Mouse (Mus musculus) gastrocnemius, postnatal 36 days (tissue): Measurements from ENCODE around the gene Syce3. TPM values are rescaled to one million over a fixed set of nuclear protein-coding genes. Genes with fewer than 3 reads are reported as not detected.
"Not testable (repeated sequence)": the region's sequence is repeated elsewhere in the genome, so short reads cannot be mapped to it uniquely, and the experiment has no call there.

Experiments used
- DNase-seq, 2 experiments: peaks; one replicate each; pipeline ENCODE4 v3.0.0; 2022
- intact Hi-C: fragments of 180-260 bp; cut with DNase I; formaldehyde crosslinking; loops from one replicate; pipeline ENCODE4 v1.15.1; 2025
- long read RNA-seq, 2 experiments: library from polyadenylated mRNA; stranded (forward); transcript quantifications; one replicate each; pipeline ENCODE4 v2.0.0; 2021
- total RNA-seq, 2 experiments: library from RNA; stranded (reverse); gene quantifications; 2 replicates each; pipeline ENCODE4 v1.2.3; 2021

Syce3 gene
- not detected for total RNA-seq
- long read RNA-seq, experiment 1: 0 reads
- long read RNA-seq, experiment 2: 0 reads

DNA sequence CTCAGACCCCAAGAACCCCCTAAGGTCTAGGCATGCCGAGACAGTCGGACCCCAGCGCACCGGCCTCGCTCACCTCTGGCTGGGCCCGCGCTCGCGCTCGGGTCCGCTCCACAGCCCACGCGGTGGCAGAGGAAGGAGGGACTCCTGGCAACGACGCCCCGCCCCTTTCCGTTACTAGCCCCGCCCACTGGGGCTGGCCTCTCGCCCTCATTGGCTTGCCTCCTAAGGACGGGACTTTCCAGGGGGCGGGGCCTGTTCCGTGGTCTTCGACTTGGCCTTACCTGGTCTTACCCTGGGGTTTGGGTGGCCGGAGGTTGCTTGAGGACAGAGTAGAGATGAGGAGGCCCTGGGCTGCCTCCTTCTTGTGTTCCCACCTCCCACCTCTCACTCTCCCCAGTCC, at the start of gene Syce3:
TSS of gene Syce3 (minus strand) at position 386 of the 400 bp plus-strand sequence.
- intact Hi-C loops: no loop called here
- no peak for DNase-seq

DNA sequence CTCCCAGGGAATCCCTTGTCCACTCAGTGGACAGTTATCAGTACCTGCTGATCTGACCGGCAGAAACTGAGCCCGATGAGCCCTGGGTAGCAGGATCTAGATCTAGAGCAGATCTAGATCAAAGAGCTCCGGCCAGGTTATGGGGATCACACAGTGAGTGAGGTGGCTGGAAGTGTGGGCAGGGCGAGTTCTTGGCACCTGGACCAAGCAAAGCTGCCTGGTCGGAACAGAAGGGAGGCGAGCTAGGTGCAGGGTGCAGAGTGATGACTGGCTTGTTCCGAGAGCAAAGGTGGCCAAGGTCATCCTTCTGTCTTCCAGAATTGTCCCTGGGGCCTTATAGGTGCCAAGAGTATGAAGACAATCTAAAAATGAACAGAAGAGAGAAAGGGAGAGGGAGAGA, 49.5 kb upstream of the Syce3 start:
- intact Hi-C loops: no loop called here
- no peak for DNase-seq

DNA sequence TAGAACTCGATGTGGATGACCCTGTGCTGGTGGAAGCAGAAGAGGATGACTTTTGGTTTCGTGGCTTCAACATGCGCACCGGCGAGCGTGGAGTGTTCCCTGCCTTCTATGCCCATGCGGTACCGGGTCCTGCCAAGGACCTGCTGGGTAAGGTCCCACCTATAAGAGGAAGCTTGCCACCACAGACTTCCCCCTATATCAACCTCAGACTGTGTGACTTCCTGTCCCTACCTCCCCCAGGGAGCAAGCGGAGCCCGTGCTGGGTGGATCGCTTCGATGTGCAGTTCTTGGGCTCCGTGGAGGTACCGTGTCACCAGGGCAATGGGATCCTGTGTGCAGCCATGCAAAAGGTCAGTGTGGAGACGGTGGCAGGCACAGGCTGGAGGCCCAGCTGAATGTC, 48.6 kb upstream of the Syce3 start:
- intact Hi-C loops: no loop called here
- no peak for DNase-seq

DNA sequence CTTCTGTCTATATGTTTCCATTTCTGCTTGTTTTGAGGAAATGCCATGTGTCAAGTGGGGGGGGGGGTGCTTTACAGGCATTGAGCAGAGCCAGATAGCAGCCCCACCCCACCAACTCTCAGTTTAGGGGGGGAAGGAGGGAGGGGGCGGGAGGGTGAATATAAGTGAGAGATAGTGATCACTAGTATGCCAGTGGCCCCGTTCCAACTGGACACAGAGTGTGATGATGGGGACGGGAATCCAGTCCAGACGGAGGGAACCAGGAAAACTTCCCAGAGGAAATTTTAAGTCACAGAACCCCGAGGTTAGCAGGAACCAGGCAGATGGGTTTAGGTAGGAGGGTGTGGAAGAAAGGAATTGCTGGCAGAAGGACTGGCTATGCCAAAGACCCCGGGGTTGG, 45.3 kb upstream of the Syce3 start:
- no peak for DNase-seq
- intact Hi-C loops: no loop called here

DNA sequence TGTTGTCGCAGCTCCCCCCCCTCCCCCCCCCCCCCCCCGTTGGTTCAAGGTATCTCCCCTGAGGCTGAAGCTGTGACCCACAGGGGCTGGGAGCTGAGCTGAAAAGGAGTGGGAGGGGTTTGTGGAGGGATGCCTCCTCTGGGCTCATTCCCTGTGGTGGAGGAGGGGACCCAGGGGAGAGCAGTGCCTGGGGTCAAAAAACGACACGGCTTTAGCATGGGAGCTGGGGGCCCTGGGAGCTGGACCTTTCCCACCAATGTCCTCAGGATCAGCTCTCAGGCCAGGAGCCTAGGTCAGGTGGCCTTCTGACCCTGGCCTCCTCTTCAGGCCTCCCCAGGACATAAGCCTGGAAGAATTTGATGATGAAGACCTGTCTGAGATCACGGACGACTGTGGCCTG, 44.6 kb upstream of the Syce3 start:
- no peak for DNase-seq
- intact Hi-C loops: no loop called here

DNA sequence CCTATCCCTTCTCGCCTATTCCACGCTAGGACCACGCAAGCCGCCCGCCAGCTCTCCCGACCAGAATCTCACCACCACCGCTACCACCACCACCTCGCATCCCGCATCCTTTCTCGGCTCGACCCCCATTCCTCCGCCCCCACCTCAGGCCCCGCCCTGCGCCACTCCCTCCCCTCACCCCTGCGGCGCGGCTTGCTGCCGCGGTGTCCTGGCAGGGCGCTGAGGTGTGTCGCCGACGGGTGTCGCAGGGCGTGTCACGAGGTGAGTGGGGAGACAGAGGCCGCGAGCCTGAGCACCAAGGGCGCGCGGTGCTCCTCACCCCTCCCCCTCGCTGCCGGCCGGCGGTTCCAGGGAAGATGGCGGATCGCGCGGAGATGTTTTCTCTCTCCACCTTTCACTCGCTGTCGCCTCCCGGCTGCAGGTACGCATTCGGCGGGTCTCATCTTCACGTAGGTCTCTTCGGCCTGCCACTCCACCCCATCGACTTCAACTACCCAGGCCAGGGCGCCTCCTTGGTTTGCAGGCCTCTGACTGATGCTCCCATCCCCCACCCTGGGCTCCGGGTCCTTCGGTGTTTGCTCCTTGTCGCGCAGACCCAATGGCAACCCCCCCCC, 43.7 kb upstream of the Syce3 start, which contains the start of gene Mapk8ip2:
TSS of gene Mapk8ip2 (plus strand) at position 49 of the 614 bp plus-strand sequence.
- no peak for DNase-seq
- intact Hi-C loops: no loop called here

DNA sequence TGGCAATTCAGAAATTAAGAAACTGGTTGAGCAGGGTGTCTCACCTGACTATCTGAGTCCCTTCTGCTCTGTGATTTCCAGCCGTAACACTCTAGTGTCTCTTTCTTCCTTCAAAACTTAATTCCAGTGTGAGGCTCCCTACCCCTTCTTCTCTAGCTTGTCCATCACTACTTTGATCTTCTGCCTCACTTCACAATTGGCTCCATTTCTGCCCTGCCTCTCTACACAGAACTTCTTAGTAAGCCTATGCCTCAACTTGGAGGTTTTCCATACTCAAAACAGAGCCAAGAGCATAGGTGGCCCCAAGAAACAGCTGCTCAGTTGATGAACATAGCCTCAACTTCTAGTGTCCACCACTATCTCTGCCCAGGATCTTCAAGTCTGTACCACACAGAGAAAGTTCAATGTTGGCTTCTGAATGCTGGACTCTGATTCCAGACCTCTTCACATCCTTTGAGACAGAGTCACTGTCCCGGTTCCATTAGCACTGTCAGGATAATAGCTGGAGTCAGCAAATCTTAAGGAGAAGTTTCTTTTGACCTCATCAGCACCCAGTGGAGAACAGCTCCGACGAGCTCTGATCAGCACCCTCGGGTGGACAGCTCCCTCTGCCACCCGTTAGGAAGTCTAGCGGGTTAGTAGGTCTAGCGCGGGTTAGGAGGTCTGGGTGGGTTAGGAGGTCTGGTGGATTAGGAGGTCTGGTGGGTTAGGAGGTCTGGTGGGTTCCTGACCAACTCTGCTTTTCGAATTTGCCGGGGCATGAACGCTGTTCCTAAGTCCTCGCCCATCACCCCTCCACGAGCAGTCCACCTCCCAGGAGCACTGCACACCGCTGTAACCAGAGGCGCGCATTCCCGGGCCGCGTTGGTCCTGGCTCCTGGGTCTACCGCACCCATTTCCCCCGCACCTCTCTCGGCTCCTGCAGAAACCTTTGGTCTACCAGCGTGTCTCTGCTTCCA, 42.9 kb upstream of the Syce3 start:
- peak; percentile 49 to 52 for DNase-seq
- intact Hi-C loops: no loop called here

DNA sequence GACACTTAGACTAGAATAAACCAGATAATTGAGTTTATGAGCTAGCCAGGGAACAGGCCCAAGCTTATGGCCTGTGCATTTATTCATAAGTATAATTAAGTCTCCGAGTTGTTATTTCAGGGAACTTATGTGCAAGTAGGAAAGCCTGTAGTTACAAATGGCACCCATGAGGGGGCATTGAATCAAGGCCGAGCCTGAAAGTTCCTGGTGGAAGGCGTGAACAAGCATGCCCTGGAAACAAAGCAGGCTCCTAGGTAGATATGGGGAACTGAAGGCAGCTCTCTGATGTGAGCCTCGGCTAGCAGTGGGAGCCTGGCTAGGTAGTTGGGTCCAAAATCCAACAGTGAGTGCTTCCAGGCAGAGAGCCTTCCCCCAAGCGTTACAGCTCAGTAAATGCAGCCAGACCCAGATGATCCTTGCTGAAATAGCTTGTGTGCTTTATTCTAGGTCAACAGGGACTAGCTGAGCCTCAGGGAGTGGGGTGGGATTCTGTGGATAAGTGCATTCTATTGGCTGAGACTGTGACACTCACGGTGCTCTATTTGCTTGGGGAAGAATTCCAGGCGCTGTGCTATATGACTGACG, 32.3 kb upstream of the Syce3 start:
- intact Hi-C loops: no loop called here
- no peak for DNase-seq

DNA sequence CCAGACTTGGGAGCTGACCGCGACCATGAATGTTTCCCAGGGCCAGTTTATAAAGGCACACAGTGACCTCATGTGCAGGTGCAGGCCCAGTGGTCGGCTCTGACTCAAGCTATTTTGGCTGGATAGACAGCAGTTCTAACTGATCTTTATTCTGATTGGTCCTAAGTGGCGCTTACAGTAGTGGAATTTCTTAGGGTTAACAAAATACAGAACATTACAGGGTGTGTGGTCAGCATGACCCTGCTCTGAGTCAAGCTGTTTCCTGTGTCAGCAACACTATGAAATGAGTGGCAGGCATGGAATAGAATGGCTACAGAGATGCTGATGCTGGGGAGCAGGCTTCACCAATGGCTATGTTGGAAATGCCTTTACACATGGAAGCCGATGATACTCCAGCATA, 25.6 kb upstream of the Syce3 start:
- no peak for DNase-seq
- intact Hi-C loops: no loop called here

DNA sequence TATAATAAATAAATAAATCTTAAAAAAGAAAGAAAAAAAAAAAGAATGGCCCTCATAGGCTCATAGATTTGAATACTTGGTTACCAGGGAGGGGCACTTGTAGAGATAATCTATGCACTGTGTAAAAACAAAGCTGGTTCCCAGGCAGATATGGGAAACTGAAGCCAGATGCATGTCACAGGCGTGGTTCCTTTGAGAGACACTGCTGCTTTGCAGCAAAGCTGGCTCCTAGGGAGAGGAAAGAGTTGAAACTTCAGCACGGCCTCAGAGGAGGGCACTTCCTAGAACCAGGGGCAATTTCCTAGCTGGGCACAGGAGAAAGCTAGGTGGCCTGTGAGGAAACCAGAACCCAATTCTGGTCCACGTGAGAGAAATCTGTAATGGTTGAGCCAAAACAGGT, 23.8 kb upstream of the Syce3 start:
- DNase-seq: no peak
- intact Hi-C loops: no loop called here

DNA sequence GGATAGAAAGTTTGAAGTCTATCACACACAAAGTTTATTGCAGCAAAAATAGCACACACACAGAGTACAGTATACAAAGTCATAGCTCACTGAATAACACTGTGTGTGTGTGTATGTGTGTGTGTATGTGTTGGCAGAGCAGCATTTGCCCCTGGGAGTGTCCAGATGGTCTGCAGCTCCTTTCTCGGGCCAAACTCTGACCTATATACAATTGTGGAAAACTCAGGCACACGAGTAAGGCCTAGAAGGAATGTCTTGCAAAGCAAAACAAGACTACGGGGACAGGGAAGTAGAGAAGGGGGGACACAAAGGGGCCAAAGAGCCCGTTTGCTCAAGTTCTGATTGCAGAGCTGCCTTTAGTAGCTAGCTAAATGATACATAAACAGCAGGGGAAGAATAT, 22.6 kb upstream of the Syce3 start:
- intact Hi-C loops: no loop called here
- DNase-seq: no peak

DNA sequence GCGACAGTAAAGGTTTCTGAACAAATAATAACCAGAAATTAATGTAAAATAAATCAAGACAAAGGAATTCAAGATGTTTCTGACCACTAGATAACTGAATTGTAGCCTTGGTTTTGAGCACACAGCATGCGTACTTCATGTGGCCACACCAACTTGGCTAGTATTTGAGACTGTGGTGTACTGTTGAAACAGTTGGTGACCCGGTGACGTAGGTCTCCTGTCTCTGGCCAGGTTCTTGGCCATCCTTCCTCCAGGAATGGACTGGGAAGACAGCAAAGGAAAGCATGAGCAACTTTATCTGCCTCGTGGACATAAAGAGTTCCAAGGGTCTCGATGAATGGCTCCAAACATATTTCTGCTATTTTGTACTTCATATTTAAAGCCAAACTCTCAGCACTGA, 21.5 kb upstream of the Syce3 start:
- intact Hi-C loops: no loop called here
- no peak for DNase-seq

DNA sequence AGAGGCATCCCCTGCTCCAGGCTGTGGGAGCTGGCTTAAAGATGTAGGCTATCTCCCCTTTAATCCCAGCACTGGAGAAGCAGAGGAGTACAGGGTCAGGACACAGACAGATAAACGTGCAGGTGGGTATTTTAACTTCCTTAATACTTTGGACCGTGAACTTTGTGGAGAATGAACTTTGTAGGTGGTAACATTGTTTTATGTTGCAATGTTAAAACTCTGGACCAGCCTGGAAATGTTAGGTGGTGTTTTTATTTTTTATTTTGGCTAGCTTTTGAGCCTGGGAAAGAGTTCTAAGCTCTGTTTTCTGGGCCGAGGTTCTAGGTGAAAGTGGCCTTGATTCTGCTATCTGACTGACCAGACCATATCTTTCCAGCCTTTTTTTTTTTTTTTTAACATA, 21.0 kb upstream of the Syce3 start:
- no peak for DNase-seq
- intact Hi-C loops: no loop called here

DNA sequence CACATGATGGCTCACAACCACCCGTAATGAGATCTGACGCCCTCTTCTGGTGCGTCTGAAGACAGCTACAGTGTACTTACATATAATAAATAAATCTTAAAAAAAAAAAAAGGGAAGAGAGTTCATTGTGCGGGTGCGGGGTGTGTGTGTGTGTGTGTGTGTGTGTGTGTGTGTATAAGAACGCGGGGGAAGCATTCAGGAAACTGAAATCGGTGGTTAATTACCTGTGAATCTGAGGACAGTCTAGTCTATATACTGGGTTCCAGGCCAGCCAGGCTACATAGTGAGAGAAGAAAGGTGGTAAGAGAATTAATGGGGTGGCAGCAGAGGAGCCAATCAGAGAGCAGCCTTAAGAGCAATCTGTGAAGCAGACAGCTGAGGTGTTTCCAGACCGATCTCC, 20.5 kb upstream of the Syce3 start:
- intact Hi-C loops, DNase-seq: not testable (repeated sequence)

DNA sequence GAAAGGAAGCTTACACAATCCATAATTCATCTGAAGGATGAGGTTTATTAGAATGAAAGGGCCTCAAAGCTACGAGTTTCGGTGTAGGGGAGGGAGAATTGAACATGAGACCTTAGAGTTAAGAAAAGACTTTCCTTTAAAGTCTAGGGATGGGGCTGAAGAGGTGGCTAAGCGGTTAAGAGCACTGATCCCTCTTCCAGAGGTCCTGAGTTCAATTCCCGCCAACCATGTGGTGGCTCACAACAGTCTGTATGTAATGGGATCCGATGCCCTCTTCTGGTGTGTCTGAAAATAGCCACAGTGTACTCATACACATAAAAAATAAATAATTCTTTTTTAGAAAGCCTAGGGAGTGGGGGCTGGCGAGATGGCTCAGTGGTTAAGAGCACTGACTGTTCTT, 20.0 kb upstream of the Syce3 start:
- intact Hi-C loops: no loop called here
- DNase-seq: no peak

DNA sequence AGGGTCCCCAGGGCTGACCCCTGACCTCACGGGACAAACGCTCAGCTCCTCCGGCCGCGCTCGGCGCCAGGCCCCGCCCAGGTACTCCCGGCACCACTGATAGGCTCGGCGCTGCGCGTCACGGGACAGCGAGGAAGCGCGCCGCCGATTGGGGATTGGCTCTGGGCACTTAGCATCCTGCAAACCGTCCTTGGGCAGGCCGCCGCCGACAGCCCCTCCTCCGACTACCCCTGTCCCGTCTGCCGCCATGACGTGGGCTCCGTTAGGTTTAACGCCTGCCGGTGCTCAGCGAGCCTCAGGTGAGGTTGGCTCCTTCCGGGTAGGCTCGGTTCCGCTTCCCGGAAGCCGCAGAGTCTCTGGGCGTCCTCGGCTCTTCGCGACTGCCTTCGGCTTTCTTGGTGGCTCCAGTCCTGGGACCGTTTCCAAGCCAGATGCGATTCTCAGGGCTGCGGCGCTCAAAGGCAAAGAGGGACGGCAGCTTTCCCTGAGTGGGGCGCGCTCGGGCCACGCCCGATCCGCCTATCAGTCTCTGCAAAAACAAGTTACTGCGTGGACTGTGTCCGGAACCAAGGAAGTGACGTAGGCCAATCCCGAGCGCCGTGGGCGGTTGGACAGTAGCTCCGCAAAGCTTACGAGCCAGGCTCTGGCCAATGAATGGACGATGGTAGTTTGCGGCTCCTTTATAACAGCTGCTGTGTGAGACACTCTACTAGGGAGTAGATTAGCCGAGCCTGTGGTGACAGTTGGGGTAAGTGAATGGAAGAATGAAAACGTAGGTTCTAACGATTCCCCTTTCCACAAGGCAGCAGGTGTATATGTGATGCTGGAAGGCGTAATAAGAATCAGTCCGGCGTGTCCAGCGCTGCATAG, 19.3 kb upstream of the Syce3 start, which contains the start of the genes C730034F03Rik, Gm44502 and Chkb:
TSS of gene C730034F03Rik (plus strand) at position 238 of the 870 bp plus-strand sequence.
TSS of gene Gm44502 (minus strand) at position 345 of the 870 bp plus-strand sequence.
TSS of gene Chkb (minus strand) at position 557 of the 870 bp plus-strand sequence.
- DNase-seq: peak; percentile 86 to 87
- intact Hi-C loops: loop anchor here (5.0 kb wide), 1 partner anchor 57 kb away; the partner anchor contains the start of gene Sco2

DNA sequence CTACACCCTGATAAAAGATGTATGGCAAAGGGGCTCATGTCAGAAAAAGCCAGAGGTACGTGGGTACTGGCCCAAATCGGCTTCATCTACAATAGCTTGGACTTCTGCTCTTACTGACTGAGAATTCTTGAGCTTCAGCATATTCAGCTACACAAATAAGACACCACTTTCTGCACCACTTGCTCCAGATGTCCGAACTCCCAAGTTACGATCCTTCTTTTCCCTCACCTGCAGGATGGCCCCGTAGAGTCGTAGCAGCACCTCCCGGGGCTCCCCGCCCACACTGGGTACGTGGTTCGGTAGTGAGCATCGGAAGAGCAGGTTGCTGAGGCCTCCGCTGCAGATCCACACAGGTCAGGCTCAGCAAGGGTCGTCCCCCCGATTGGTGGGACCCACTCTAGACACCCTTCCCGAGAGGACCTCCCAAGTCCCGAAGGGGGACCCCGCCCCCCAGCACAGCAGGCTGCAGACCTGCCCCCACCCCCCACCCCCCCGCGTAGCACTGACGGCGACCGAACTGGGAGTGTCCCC, 18.6 kb upstream of the Syce3 start:
- intact Hi-C loops: loop anchor here (5.0 kb wide), 1 partner anchor 57 kb away; the partner anchor contains the start of gene Sco2
- no peak for DNase-seq

DNA sequence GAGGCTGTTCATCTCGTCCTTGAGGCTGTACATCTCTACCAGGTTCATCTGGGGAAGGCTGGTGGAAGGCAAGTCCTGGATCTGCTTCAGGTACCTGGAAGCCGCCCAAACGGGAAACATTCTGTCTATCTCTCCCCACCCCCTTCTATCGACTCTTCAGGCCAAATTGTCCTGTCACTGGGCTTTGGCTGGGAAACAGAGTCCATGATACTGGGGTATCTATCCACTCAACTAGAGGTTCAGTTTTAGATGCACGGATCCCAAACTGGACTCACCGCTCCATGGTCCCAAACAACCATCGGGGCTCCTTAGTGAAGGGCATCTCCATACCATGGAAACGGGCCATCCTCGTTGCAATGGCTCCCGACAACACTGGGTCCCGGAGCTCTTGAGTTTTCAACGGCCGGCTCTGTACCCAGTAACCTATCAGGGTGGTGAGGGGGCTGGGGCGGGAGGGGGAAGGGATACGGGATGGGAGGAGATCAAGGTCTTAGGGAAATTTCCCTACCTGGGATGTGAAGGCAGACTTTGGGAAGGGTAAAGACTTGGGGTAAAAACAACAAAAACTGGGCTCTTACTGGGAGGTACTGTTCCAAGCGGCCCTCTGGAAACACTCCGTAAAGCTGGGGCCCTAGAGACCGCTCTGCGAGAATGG, 18.0 kb upstream of the Syce3 start:
- intact Hi-C loops: loop anchor here (5.0 kb wide), 1 partner anchor 56 kb away; the partner anchor contains the start of gene Sco2
- no peak for DNase-seq

DNA sequence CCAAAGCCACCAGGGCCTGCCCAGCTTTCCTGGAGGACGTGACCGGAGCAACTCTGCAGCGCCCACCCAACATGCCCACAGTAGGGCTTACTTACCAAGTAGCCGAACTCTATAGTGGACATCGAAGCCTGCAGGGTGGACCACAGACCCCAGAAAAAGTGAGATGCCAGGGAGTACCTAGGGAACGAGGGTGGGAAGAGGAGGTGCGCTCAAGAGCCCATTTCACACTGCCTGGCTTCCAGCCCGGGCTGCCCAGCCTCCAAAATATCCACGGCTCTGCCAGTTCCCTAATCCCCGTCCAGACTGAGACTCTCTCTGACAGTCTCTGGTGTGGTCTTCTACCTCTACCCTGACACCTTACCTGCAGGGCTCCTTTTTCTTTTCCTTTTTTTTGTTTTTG, 16.4 kb upstream of the Syce3 start:
- DNase-seq: no peak
- intact Hi-C loops: loop anchor here (5.0 kb wide), 1 partner anchor 54 kb away; the partner anchor contains the start of gene Sco2
